Mouse (Mus musculus) frontal cortex, postnatal 10 days (tissue): ENCODE measurements at regions not wholly inside any gene's neighbourhood (a gene's known extent, or its start where the extent isn't known, plus 50 kb on each side); places are given as distances from the start of the nearest gene placed in this dataset.

ENCODE experiments used
- DNase-seq, 2 experiments: peaks; one replicate each; pipeline ENCODE4 v3.0.0; 2022; ENCODE audit warnings: low spot score in 2 of 2, mixed read lengths in 1 of 2

DNA sequence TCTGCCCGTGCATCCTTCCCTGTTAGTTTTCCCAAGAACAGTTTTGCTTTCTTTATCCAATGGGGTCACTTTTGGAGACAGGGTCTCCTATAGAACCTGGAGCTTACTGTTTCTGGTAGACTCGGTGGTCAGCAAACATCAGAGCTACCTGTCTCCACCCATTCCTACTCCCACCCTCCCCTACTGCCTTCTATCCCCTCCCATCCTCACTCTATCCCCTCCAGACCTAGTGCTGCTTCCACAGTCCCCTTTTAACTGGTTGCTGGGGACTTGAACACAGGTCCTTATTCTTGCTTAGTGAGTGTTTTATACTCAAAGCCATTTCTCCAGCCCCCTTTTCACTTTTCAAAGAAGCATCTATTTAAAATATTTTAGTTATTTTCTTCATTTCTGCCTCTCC, 189.4 kb upstream of the Fat4 start:
- DNase-seq = no peak

DNA sequence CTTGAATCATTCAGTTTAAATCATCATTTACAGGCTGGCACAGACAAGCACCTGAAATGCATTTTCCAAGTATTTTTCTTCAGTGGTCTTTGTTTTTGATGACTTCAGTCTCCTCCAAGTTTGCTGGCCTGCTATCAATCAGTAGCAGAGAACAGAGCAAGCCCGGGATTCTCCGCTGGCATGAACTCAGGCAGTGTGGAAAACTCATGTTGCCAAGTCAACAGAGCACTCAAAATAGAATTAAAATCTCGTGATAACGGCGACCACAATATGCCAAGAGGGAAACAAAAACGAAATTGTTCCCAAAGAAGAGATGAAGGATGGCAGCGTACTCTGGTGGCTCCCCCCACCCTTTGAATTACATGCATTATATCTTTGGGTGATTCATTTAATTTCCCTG, 190.9 kb upstream of the Fat4 start:
- no peak for DNase-seq

- no peak for DNase-seq
Observed at GRCm38 (mm10) chr3:38692768-38693167, 194.0 kb upstream of the Fat4 start.

DNA sequence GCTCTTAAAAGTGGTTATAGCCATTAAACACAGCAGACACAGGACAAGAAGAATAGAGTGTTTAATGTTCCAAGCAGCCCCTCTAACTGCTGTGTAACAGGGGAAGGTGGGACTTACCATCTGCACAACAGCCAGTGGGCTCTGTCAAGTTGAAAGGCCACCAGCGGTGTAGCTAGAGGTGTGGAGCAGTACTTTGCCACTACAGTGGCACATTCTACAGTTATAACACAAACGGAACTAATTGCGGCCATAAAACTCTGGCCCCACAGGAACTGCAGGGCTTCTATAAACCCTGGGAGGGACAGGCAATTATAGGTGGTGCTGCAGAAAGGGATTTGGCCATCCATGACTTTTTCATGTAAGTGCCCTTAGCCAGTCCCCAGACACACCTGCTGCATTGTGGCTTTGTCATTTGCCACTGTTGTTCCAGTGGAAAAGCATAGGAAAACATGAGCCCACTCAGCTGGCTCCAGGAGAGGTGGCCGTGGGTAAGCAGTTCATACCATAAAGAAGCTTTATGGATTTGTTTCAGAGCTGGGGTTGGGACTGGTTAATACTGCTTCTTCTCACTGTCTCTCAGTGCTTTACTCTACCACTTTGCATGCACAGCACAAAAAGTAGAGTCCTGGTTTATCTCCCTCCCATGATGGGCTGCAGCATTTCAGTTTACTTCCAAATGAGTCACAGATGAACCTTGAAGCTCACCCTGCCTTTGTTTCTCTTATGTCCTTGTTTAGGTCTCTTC, 199.8 kb upstream of the Ankrd50 start:
- DNase-seq = no peak

- no peak for DNase-seq
Observed at GRCm38 (mm10) chr3:38663670-38664494, 179.2 kb upstream of the Ankrd50 start.

- DNase-seq = no peak
Observed at GRCm38 (mm10) chr3:38663023-38663422, 178.4 kb upstream of the Ankrd50 start.

GRCm38 (mm10) chr3:38656790-38657189, 172.1 kb upstream of the Ankrd50 start:
- no peak for DNase-seq

DNA sequence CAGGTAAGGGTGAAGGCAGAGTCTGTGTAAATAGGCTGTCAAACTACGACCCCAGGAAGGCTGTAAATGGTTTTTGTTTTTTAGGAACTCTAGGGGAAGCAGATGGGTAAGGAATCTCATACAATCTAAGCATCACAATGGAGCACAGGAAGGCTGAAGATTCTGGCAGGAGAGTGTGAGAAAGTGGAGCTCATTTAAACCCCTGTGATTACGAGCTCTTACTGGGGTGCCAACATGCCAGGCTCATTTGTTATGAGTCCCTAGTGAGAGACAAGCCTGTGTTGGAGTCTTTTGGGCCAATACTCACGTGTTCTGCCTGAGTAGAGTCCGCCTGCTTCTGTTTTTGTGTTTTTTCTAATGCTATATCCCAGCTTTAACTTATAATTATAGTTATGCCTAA, 169.3 kb upstream of the Ankrd50 start:
- DNase-seq = no peak

- no peak for DNase-seq
Observed at GRCm38 (mm10) chr3:38652985-38653685, 168.5 kb upstream of the Ankrd50 start.

GRCm38 (mm10) chr3:38650176-38650575, 165.5 kb upstream of the Ankrd50 start:
- DNase-seq = no peak

GRCm38 (mm10) chr3:38648633-38649032, 164.0 kb upstream of the Ankrd50 start:
- DNase-seq = no peak

- no peak for DNase-seq
Observed at GRCm38 (mm10) chr3:38647737-38648330, 163.2 kb upstream of the Ankrd50 start.

DNA sequence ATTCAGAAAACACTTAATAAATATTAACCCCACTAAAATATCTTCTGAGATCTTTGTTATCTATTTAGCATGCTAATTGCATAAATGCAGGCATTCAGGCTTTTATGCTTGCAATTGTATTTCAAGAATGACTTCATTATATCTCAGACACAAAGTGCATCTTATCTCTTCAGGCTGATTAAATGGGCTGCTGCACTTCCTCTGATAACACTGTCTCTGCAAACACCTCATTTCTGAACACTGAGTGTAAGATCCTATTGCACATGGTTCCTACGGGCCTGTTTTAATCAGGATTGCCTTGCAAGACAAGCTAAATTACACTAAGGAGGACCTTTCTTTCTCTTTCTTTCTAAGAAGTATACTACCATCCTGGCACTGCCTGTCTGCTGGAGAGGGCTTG, 157.1 kb upstream of the Ankrd50 start:
- no peak for DNase-seq

DNA sequence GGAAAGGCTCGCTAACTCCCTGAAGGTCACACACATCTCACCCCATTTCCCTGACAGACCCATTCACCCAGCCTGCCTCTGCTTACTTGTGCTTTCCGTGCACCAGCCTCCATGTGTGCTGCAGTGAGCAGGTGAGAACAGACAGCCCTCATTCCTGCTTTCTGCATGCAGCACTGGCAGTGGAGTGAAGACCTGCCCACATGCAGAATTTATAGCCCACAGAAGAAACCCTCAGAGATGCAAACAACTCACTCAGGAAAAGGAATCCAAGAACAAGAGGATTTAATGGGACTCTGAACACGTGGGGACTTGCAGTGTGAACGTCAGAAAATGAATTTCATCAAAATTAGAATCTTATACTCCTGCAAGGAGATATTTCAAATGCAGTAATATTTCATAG, 152.2 kb upstream of the Ankrd50 start:
- DNase-seq = no peak

- DNase-seq = no peak
Observed at GRCm38 (mm10) chr3:38633347-38633746, 148.7 kb upstream of the Ankrd50 start.

GRCm38 (mm10) chr3:38625575-38626184, 141.0 kb upstream of the Ankrd50 start:
- no peak for DNase-seq

DNA sequence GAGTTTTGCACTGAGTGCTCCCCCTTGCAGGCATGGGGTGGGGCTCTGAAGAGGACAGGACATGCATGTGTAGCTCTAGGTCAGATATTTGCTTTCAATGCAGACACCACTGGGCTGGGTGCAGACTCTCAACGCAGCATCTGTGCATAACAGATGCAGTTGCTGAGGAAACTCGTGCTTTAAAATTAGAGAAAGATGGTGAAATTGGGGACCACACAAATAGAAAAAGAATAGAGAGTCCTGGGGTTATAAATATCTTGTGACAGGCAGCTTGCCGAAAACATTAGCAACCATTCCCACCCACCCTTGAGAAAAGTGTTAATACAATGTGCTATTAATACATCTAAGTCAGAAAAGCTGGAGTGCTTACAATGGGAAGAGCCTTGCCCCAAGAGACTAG, 133.3 kb upstream of the Ankrd50 start:
- no peak for DNase-seq

DNA sequence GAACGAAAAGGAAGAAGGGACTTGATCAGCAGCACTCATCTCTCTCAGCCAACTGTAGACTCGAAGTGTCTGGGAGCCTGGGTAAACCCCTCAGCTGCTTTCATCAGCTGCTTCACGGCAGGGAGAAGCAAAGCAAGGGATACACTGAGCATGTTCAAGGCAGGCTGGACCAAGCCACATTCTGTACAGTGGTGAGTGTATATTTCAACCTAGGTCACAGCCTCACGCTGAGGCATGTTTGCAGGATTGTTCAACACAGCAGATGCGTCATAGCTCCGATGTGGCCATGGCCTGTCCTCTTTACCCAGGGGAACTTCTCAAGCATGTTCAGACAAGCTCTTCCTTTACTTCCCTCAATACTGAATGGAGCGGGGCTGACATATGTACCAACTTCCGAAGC, 132.6 kb upstream of the Ankrd50 start:
- DNase-seq = no peak

DNA sequence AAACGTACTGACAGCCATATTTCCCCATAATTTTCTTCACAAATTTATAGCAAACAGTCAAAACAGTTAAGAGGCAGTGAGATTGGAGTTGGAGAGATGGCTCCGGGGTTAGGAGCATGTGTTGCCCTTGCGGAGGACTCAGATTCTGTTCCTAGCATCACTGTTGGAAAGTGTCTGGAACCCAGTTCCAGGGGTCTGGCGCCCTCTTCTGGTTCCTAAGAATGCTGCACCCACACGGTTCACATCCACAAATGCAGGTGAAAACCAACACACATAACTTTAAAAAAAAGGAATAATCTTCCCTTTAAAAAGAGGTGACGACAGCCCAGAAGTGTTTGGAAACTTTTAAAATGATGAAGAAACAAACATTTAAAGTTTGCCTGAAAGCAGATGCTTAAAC, 129.1 kb upstream of the Ankrd50 start:
- no peak for DNase-seq

- no peak for DNase-seq
Observed at GRCm38 (mm10) chr3:38591531-38591930, 106.9 kb upstream of the Ankrd50 start.

- no peak for DNase-seq
Observed at GRCm38 (mm10) chr3:38588966-38589365, 104.3 kb upstream of the Ankrd50 start.

DNA sequence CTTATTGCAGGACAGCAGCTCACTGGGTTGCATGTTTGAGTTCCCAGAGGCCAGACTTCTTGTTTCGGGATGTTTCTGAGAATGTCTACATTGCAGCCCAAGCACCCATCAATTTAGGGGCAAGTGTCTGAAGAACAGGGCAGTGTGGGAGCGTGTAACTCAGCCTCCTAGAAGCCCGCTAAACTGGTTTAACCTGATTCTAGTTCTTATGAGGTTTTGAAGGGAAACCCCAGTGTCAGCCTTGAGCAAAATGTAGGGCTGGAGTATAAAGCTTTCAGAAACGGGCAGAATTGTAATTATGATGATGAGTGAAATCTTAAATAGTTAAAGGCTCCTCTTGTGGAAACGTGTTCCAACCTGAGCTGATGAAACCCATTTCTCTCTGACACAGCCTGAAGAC, 100.9 kb upstream of the Ankrd50 start:
- DNase-seq = no peak
